Mouse (Mus musculus) olfactory bulb, adult 2 months (tissue): ENCODE data around the gene A630023A22Rik. TPM values are rescaled to one million over a fixed set of nuclear protein-coding genes. Genes with fewer than 3 reads are reported as not detected.

Experiments used
- H3K27ac ChIP-seq: fragments of 200-500 bp; 2 replicates; pipeline ENCODE4 v1.5.1; 2012; ENCODE audit warnings: low read depth, low read length; ENCODE audit not compliant: insufficient read depth
- H3K4me1 ChIP-seq: fragments of 200-500 bp; 2 replicates; pipeline ENCODE4 v1.6.1; 2012; ENCODE audit warnings: low read length; ENCODE audit not compliant: control insufficient read depth, insufficient read depth
- H3K4me3 ChIP-seq: fragments of 200-500 bp; 2 replicates; pipeline ENCODE4 v1.5.1; 2012; ENCODE audit warnings: mild to moderate bottlenecking, low read depth, low read length, moderate library complexity; ENCODE audit not compliant: insufficient read depth
- CTCF ChIP-seq: fragments of 200-500 bp; IDR thresholded peaks from 2 replicates; pipeline ENCODE4 v1.5.1; 2012; ENCODE audit warnings: low read depth, mild to moderate bottlenecking, low read length, moderate library complexity; ENCODE audit not compliant: insufficient read depth
- POLR2A ChIP-seq: fragments of 200-500 bp; IDR thresholded peaks from 2 replicates; pipeline ENCODE4 v1.6.1; 2012; ENCODE audit warnings: mild to moderate bottlenecking, low read depth, low read length, moderate library complexity; ENCODE audit not compliant: insufficient read depth
- WGBS: fragments of 180-500 bp; shearing (Covaris S2); methylation state at CpG from one replicate; pipeline ENCODE4 v1.1.7; 2018; 5-methylcytosine and 5-hydroxymethylcytosine counted together
- polyA plus RNA-seq: library from polyadenylated mRNA; stranded (reverse); fragments of >200 nt; gene quantifications from 2 replicates; pipeline ENCODE4 v1.2.4, GENCODE M21; 2012; ENCODE audit warnings: low replicate concordance; ENCODE audit not compliant: missing spikeins, insufficient read depth, insufficient read length

Gene A630023A22Rik
- polyA plus RNA-seq, 1 experiment: not detected

GRCm38 (mm10) chr14:34052516-34052915 is 50.0 kb downstream of the A630023A22Rik start, which contains the start of gene Antxrl:
Gene Antxrl (plus strand): TSS chr14:34052707.
- Histone ChIP-seq H3K4me1 (no peaks in the 10 kb centered on the region), H3K27ac (no peak within 1 kb of the TSS), H3K4me3 (no peak within 1 kb of the TSS)
- no peak for TF ChIP-seq CTCF
- no peak for TF ChIP-seq POLR2A
- 93% methylated on average over 6 of the region's 6 CpGs for WGBS

- Histone ChIP-seq H3K4me1 (no peaks in the 10 kb centered on the region), H3K4me3 (no peak overlapping the region), H3K27ac (no peak overlapping the region)
- TF ChIP-seq CTCF: no peak
- no peak for TF ChIP-seq POLR2A
- WGBS: 59% methylated on average over 5 of the region's 5 CpGs
These were observed 52.3 kb downstream of the A630023A22Rik start for GRCm38 (mm10) chr14:34050101-34050779.

- WGBS: 88% methylated on average over 3 of the region's 3 CpGs
- no peak for TF ChIP-seq CTCF
- no peak for TF ChIP-seq POLR2A
These were observed 59.2 kb downstream of the A630023A22Rik start for GRCm38 (mm10) chr14:34043341-34043740.

GRCm38 (mm10) chr14:34041241-34041640 is 61.3 kb downstream of the A630023A22Rik start:
- 92% methylated on average over 4 of the region's 4 CpGs for WGBS
- TF ChIP-seq POLR2A: no peak
- no peak for TF ChIP-seq CTCF
- no peaks in the 10 kb centered on the region for H3K4me1 ChIP-seq
- H3K4me3 ChIP-seq: no peak overlapping the region
- no peak overlapping the region for H3K27ac ChIP-seq

More at GRCm38 (mm10) chr14:34043341-34043740, 59.2 kb downstream of the A630023A22Rik start:
- no peaks in the 10 kb centered on the region for H3K4me1 ChIP-seq
- no peak overlapping the region for H3K4me3 ChIP-seq
- H3K27ac ChIP-seq: no peak overlapping the region

GRCm38 (mm10) chr14:34033841-34034610 is 68.5 kb downstream of the A630023A22Rik start:
- Histone ChIP-seq H3K27ac (no peak overlapping the region), H3K4me1 (no peaks in the 10 kb centered on the region), H3K4me3 (no peak overlapping the region)
- 95% methylated on average over 8 of the region's 8 CpGs for WGBS
- TF ChIP-seq POLR2A (no peak), CTCF (no peak)

- H3K4me3 ChIP-seq: no peak overlapping the region
- 84% methylated on average over 2 of the region's 2 CpGs for WGBS
- TF ChIP-seq CTCF (no peak), POLR2A (no peak)
- no peak overlapping the region for H3K27ac ChIP-seq
- H3K4me1 ChIP-seq: no peaks in the 10 kb centered on the region
These were observed 75.8 kb downstream of the A630023A22Rik start for GRCm38 (mm10) chr14:34026710-34027109.

GRCm38 (mm10) chr14:34016938-34017337 is 85.6 kb downstream of the A630023A22Rik start:
- no peak overlapping the region for H3K4me3 ChIP-seq
- H3K27ac ChIP-seq: no peak overlapping the region
- H3K4me1 ChIP-seq: no peaks in the 10 kb centered on the region
- TF ChIP-seq CTCF: no peak
- TF ChIP-seq POLR2A: no peak
- 92% methylated on average over 2 of the region's 2 CpGs for WGBS

GRCm38 (mm10) chr14:34016381-34016780 is 86.2 kb downstream of the A630023A22Rik start, which contains the start of gene Gm5460:
Gene Gm5460 (plus strand): TSS chr14:34016758.
- Histone ChIP-seq H3K27ac (no peak within 1 kb of the TSS), H3K4me1 (no peaks in the 10 kb centered on the region), H3K4me3 (no peak within 1 kb of the TSS)
- WGBS: 98% methylated on average over 4 of the region's 4 CpGs
- TF ChIP-seq CTCF (no peak), POLR2A (no peak)

- Histone ChIP-seq H3K4me1 (no peaks in the 10 kb centered on the region), H3K27ac (no peak within 1 kb of the TSS), H3K4me3 (no peak within 1 kb of the TSS)
- TF ChIP-seq CTCF (no peak), POLR2A (no peak)
- WGBS: 94% methylated on average over 3 of the region's 3 CpGs
These were observed 87.5 kb downstream of the A630023A22Rik start, which contains the start of gene Gm30083 for GRCm38 (mm10) chr14:34015063-34015462. Gene Gm30083 (minus strand): TSS chr14:34015182.
